Mouse (Mus musculus) erythroblast, embryonic 14.5 days (primary cell): ENCODE results near the gene Timp2. TPM values are rescaled to one million over a fixed set of nuclear protein-coding genes. Genes with fewer than 3 reads are reported as not detected.

Experiments used
- H3K27me3 ChIP-seq: 2 replicates; pipeline ENCODE4 v1.6.1; 2012; ENCODE audit warnings: inconsistent platforms; ENCODE audit not compliant: control insufficient read depth
- H3K36me3 ChIP-seq: 2 replicates; pipeline ENCODE4 v1.6.1; 2012; ENCODE audit warnings: mild to moderate bottlenecking, inconsistent platforms; ENCODE audit not compliant: control insufficient read depth
- H3K4me1 ChIP-seq: 2 replicates; pipeline ENCODE4 v1.6.1; 2012; ENCODE audit warnings: inconsistent platforms; ENCODE audit not compliant: control insufficient read depth
- H3K4me3 ChIP-seq: replicated peaks from 2 replicates; pipeline ENCODE3; 2012; ENCODE audit warnings: moderate library complexity, mild to moderate bottlenecking, inconsistent platforms
- H3K9me3 ChIP-seq: 2 replicates; pipeline ENCODE4 v1.6.1; 2012; ENCODE audit warnings: low read length, inconsistent platforms, mixed read lengths; ENCODE audit not compliant: control insufficient read depth
- GATA1 ChIP-seq: IDR thresholded peaks from 2 replicates; pipeline ENCODE4 v1.6.1; 2012; ENCODE audit warnings: low read length, inconsistent platforms, mixed read lengths
- TAL1 ChIP-seq: IDR thresholded peaks from 3 replicates; pipeline ENCODE4 v1.6.1; 2012; ENCODE audit warnings: low read length, inconsistent platforms, mixed read lengths
- polyA plus RNA-seq: library from polyadenylated mRNA; stranded (reverse); fragments of >175 nt; gene quantifications from 2 replicates; pipeline ENCODE4 v1.2.3, GENCODE M21; 2012

The Timp2 gene
- polyA plus RNA-seq, 1 experiment: 0.13 TPM

- H3K4me3 ChIP-seq: no peak overlapping the region
- peaks cover 33% of the 10 kb centered on the region for H3K36me3 ChIP-seq
- peaks cover 2% of the 10 kb centered on the region; the same call in 1 of the 2 replicates for H3K9me3 ChIP-seq
- TF ChIP-seq GATA1: no peak
- no peak for TF ChIP-seq TAL1
- peaks cover 3% of the 10 kb centered on the region for H3K4me1 ChIP-seq
- peaks cover 5% of the 10 kb centered on the region; the same call in 1 of the 2 replicates for H3K27me3 ChIP-seq
Measured at GRCm38 (mm10) chr11:118254159-118254951, 101.2 kb downstream of the Timp2 start.

GRCm38 (mm10) chr11:118253447-118254158 is 101.9 kb downstream of the Timp2 start:
- Histone ChIP-seq H3K36me3 (peaks cover 25% of the 10 kb centered on the region), H3K27me3 (peaks cover 5% of the 10 kb centered on the region; the same call in 1 of the 2 replicates), H3K4me3 (no peak overlapping the region), H3K9me3 (peaks cover 2% of the 10 kb centered on the region; the same call in 1 of the 2 replicates), H3K4me1 (peaks cover 10% of the 10 kb centered on the region)
- TF ChIP-seq GATA1 (no peak), TAL1 (no peak)

Other genes starting within 250 kb of the Timp2 start
- 0.05 TPM in 1 of 2 replicates, not detected in the other for gene Dnah17, start 225.1 kb downstream of the Timp2 start, polyA plus RNA-seq
- 0.07 and 0.14 TPM in 2 replicates for gene Cyth1, start 107.1 kb downstream of the Timp2 start, polyA plus RNA-seq
- gene Usp36, start 65.5 kb downstream of the Timp2 start, polyA plus RNA-seq: 0.37 and 0.53 TPM in 2 replicates
- not detected in 2 replicates for gene Cep295nl, start 13.2 kb downstream of the Timp2 start, polyA plus RNA-seq
- gene Lgals3bp, start 46.4 kb upstream of the Timp2 start, polyA plus RNA-seq: 0.08 and 0.23 TPM in 2 replicates
- 1.3 and 1.5 TPM in 2 replicates for gene Cant1, start 63.3 kb upstream of the Timp2 start, polyA plus RNA-seq
- not detected in 2 replicates for gene C1qtnf1, start 72.5 kb upstream of the Timp2 start, polyA plus RNA-seq
- gene Engase, start 121.1 kb upstream of the Timp2 start, polyA plus RNA-seq: 0.73 and 0.91 TPM in 2 replicates